Mouse (Mus musculus) myocyte (in vitro differentiated cells): ENCODE data around the gene Wfdc15a.

Experiments
- CEBPB ChIP-seq: IDR thresholded peaks from 2 replicates; pipeline ENCODE4 v1.6.1; 2011; ENCODE audit warnings: mild to moderate bottlenecking, moderate library complexity; ENCODE audit not compliant: poor library complexity, insufficient read depth, severe bottlenecking
- E2F4 ChIP-seq: IDR thresholded peaks from one replicate; pipeline ENCODE4 v1.6.1; 2011; ENCODE audit warnings: mild to moderate bottlenecking, control low read depth, moderate library complexity; ENCODE audit not compliant: insufficient read depth
- MAX ChIP-seq: IDR thresholded peaks from one replicate; pipeline ENCODE4 v1.6.1; 2011; ENCODE audit warnings: low read depth, mild to moderate bottlenecking, control low read depth
- MYOG ChIP-seq, 3 experiments: IDR thresholded peaks; one replicate each; pipeline ENCODE4 v1.6.1; 2011; ENCODE audit warnings: control low read depth in 2 of 3, low read depth in 2 of 3, mild to moderate bottlenecking in 2 of 3; ENCODE audit not compliant: insufficient read length in 2 of 3, control insufficient read depth in 1 of 3, insufficient read depth in 1 of 3
- POLR2A ChIP-seq: IDR thresholded peaks from one replicate; pipeline ENCODE4 v1.6.1; 2011; ENCODE audit warnings: low read depth, mild to moderate bottlenecking, control low read depth, moderate library complexity; ENCODE audit not compliant: insufficient read length
- POLR2AphosphoS2 ChIP-seq: IDR thresholded peaks from one replicate; pipeline ENCODE4 v1.6.1; 2011; ENCODE audit warnings: low read depth, control low read depth; ENCODE audit not compliant: insufficient read length
- REST ChIP-seq: IDR thresholded peaks from one replicate; pipeline ENCODE4 v1.6.1; 2011; ENCODE audit warnings: mild to moderate bottlenecking, control low read depth, moderate library complexity; ENCODE audit not compliant: insufficient read depth, insufficient read length
- SRF ChIP-seq: IDR thresholded peaks from one replicate; pipeline ENCODE4 v1.6.1; 2011; ENCODE audit warnings: low read depth; ENCODE audit not compliant: control insufficient read depth, insufficient read length
- TCF12 ChIP-seq: IDR thresholded peaks from one replicate; pipeline ENCODE4 v1.6.1; 2011; ENCODE audit warnings: mild to moderate bottlenecking, control low read depth; ENCODE audit not compliant: poor library complexity, insufficient read depth, severe bottlenecking
- TCF3 ChIP-seq: IDR thresholded peaks from one replicate; pipeline ENCODE4 v1.6.1; 2011; ENCODE audit warnings: low read depth, control low read depth; ENCODE audit not compliant: insufficient read length
- USF1 ChIP-seq: IDR thresholded peaks from one replicate; pipeline ENCODE4 v1.6.1; 2011; ENCODE audit warnings: low read depth, mild to moderate bottlenecking, control low read depth, moderate library complexity

GRCm38 (mm10) chr2:164210892-164211291, 11.0 kb upstream of the Wfdc15a start:
- TF ChIP-seq USF1 (no peak), REST (no peak), POLR2A (no peak), E2F4 (no peak), POLR2AphosphoS2 (no peak), MAX (no peak), MYOG (IDR thresholded peaks at IDR 0.05; ENCODE audit: control insufficient read depth in 1 of 3, insufficient read depth in 1 of 3, insufficient read length in 2 of 3, low read depth in 2 of 3) (no peak), CEBPB (no peak), TCF3 (no peak), TCF12 (no peak), SRF (no peak)
